Mouse (Mus musculus) hindbrain, embryonic 16.5 days (tissue): Measurements from ENCODE around the gene Ccr9. TPM values are rescaled to one million over a fixed set of nuclear protein-coding genes. Genes with fewer than 3 reads are reported as not detected.
"Not testable (repeated sequence)": the region's sequence is repeated elsewhere in the genome, so short reads cannot be mapped to it uniquely, and the experiment has no call there.

Experiments
- ATAC-seq: fragments of 200-750 bp; cut with Nextera tagmentation; 2 replicates; pipeline ENCODE4 v1.8.0; 2017; ENCODE audit warnings: moderate TSS enrichment, moderate library complexity
- H3K27ac ChIP-seq: fragments of 300-500 bp; sonication (generic); 2 replicates; pipeline ENCODE4 v1.5.1; 2014; ENCODE audit warnings: low read depth, mild to moderate bottlenecking, control low read depth, low read length, moderate library complexity
- H3K27me3 ChIP-seq: fragments of 300-500 bp; sonication (generic); replicated peaks from 2 replicates; pipeline ENCODE4 v1.6.1; 2014; ENCODE audit warnings: low read length; ENCODE audit not compliant: control insufficient read depth, insufficient read depth
- H3K36me3 ChIP-seq: fragments of 300-500 bp; sonication (generic); 2 replicates; pipeline ENCODE4 v1.6.1; 2014; ENCODE audit warnings: mild to moderate bottlenecking, low read length, moderate library complexity, mixed read lengths; ENCODE audit not compliant: control insufficient read depth, insufficient read depth
- H3K4me1 ChIP-seq: fragments of 300-500 bp; sonication (generic); 2 replicates; pipeline ENCODE4 v1.6.1; 2014; ENCODE audit warnings: low read depth, low read length; ENCODE audit not compliant: control insufficient read depth, insufficient read depth
- H3K4me2 ChIP-seq: fragments of 300-500 bp; sonication (generic); 2 replicates; pipeline ENCODE4 v1.6.1; 2014; ENCODE audit warnings: mild to moderate bottlenecking, low read length, control low read depth, moderate library complexity
- H3K4me3 ChIP-seq: fragments of 300-500 bp; sonication (generic); 2 replicates; pipeline ENCODE4 v1.5.1; 2014; ENCODE audit warnings: mild to moderate bottlenecking, low read length, control low read depth, moderate library complexity
- H3K9ac ChIP-seq: fragments of 300-500 bp; sonication (generic); 2 replicates; pipeline ENCODE4 v1.6.1; 2014; ENCODE audit warnings: low read depth, mild to moderate bottlenecking, control low read depth, low read length, moderate library complexity
- H3K9me3 ChIP-seq: fragments of 300-500 bp; sonication (generic); 2 replicates; pipeline ENCODE4 v1.6.1; 2014; ENCODE audit warnings: mild to moderate bottlenecking, low read length, moderate library complexity; ENCODE audit not compliant: control insufficient read depth
- WGBS: fragments of 180-500 bp; shearing (Covaris S2); extraction: QIAGEN DNeasy Blood & Tissue Kit; methylation state at CpG from one replicate; pipeline ENCODE4 v1.1.7; 2014; 5-methylcytosine and 5-hydroxymethylcytosine counted together
- polyA plus RNA-seq: library from polyadenylated mRNA; unstranded; fragments of >200 nt; fragmentation: Nextera tagmentation; extraction: Ambion mirVana; gene quantifications from 2 replicates; pipeline ENCODE4 v1.2.1, GENCODE M21; 2015

Ccr9 gene
- polyA plus RNA-seq, 1 experiment from 2014 or later: 0.46 TPM

GRCm38 (mm10) chr9:123651369-123651768, 26.9 kb upstream of the Ccr9 start:
- no peak for ATAC-seq
- Histone ChIP-seq H3K27me3 (no peaks in the 10 kb centered on the region), H3K4me3 (no peak overlapping the region), H3K27ac (no peak overlapping the region), H3K9me3 (no peaks in the 10 kb centered on the region), H3K4me1 (no peaks in the 10 kb centered on the region), H3K4me2 (no peak overlapping the region), H3K36me3 (no peaks in the 10 kb centered on the region), H3K9ac (no peak overlapping the region)
- 53% methylated on average over 4 of the region's 4 CpGs for WGBS

- ATAC-seq: no peak
- H3K4me3 ChIP-seq: no peak overlapping the region
- H3K36me3 ChIP-seq: no peaks in the 10 kb centered on the region
- no peak overlapping the region for H3K9ac ChIP-seq
- WGBS: 82% methylated on average over 3 of the region's 3 CpGs
- H3K4me2 ChIP-seq: no peak overlapping the region
- no peaks in the 10 kb centered on the region for H3K4me1 ChIP-seq
- H3K9me3 ChIP-seq: no peaks in the 10 kb centered on the region
- no peak overlapping the region for H3K27ac ChIP-seq
- no peaks in the 10 kb centered on the region for H3K27me3 ChIP-seq
Observed at GRCm38 (mm10) chr9:123657457-123657856, 20.8 kb upstream of the Ccr9 start.

- Histone ChIP-seq H3K27ac (no peak overlapping the region), H3K9ac (no peak overlapping the region), H3K36me3 (no peaks in the 10 kb centered on the region), H3K4me2 (no peak overlapping the region), H3K4me1 (no peaks in the 10 kb centered on the region), H3K27me3 (no peaks in the 10 kb centered on the region), H3K4me3 (no peak overlapping the region), H3K9me3 (no peaks in the 10 kb centered on the region)
- no peak for ATAC-seq
Observed at GRCm38 (mm10) chr9:123658981-123659380, 19.3 kb upstream of the Ccr9 start.

- H3K4me1 ChIP-seq, H3K4me2 ChIP-seq, ATAC-seq, H3K9ac ChIP-seq, H3K27me3 ChIP-seq, H3K27ac ChIP-seq, H3K9me3 ChIP-seq, H3K36me3 ChIP-seq, H3K4me3 ChIP-seq: not testable (repeated sequence)
- WGBS: 80% methylated on average over 17 of the region's 18 CpGs
Observed at GRCm38 (mm10) chr9:123659986-123660676, 18.1 kb upstream of the Ccr9 start.

GRCm38 (mm10) chr9:123665645-123666044, 12.6 kb upstream of the Ccr9 start:
- no peak overlapping the region for H3K27ac ChIP-seq
- H3K4me3 ChIP-seq: no peak overlapping the region
- no peak overlapping the region for H3K4me2 ChIP-seq
- 61% methylated on average over 5 of the region's 5 CpGs for WGBS
- no peaks in the 10 kb centered on the region for H3K36me3 ChIP-seq
- no peaks in the 10 kb centered on the region for H3K9me3 ChIP-seq
- H3K9ac ChIP-seq: no peak overlapping the region
- H3K27me3 ChIP-seq: no peaks in the 10 kb centered on the region
- no peak for ATAC-seq
- H3K4me1 ChIP-seq: no peaks in the 10 kb centered on the region

- no peak overlapping the region for H3K27ac ChIP-seq
- H3K27me3 ChIP-seq: peaks cover 22% of the 10 kb centered on the region
- H3K4me1 ChIP-seq: peaks cover 11% of the 10 kb centered on the region
- no peaks in the 10 kb centered on the region for H3K9me3 ChIP-seq
- 23% methylated on average over 2 of the region's 2 CpGs for WGBS
- ATAC-seq: no peak
- H3K4me2 ChIP-seq: peak overlapping the region; percentile 89
- no peak overlapping the region; the same call in 1 of the 2 replicates for H3K9ac ChIP-seq
- no peaks in the 10 kb centered on the region for H3K36me3 ChIP-seq
- H3K4me3 ChIP-seq: peak overlapping the region; percentile 51; the same call in 1 of the 2 replicates
Observed at GRCm38 (mm10) chr9:123679198-123679597, 959 bp downstream of the Ccr9 start.

- peaks cover 9% of the 10 kb centered on the region; the same call in 1 of the 2 replicates for H3K27me3 ChIP-seq
- 59% methylated on average over 3 of the region's 3 CpGs for WGBS
- ATAC-seq: no peak
- H3K36me3 ChIP-seq: no peaks in the 10 kb centered on the region
- no peak overlapping the region for H3K9ac ChIP-seq
- no peak overlapping the region for H3K4me3 ChIP-seq
- no peak overlapping the region for H3K4me2 ChIP-seq
- no peak overlapping the region for H3K27ac ChIP-seq
- no peaks in the 10 kb centered on the region for H3K9me3 ChIP-seq
- peaks cover 3% of the 10 kb centered on the region for H3K4me1 ChIP-seq
Observed at GRCm38 (mm10) chr9:123683704-123684103, 5.5 kb downstream of the Ccr9 start.

GRCm38 (mm10) chr9:123686206-123686605, 8.0 kb downstream of the Ccr9 start:
- Histone ChIP-seq H3K4me2 (no peak overlapping the region), H3K9ac (no peak overlapping the region), H3K27me3 (no peaks in the 10 kb centered on the region), H3K27ac (no peak overlapping the region), H3K36me3 (no peaks in the 10 kb centered on the region), H3K4me3 (no peak overlapping the region), H3K4me1 (no peaks in the 10 kb centered on the region), H3K9me3 (no peaks in the 10 kb centered on the region)
- 63% methylated on average over 5 of the region's 5 CpGs for WGBS
- ATAC-seq: no peak

GRCm38 (mm10) chr9:123688227-123688626, 10.0 kb downstream of the Ccr9 start:
- Histone ChIP-seq H3K4me1 (no peaks in the 10 kb centered on the region), H3K27me3 (no peaks in the 10 kb centered on the region), H3K4me3 (no peak overlapping the region), H3K4me2 (no peak overlapping the region), H3K9ac (no peak overlapping the region), H3K9me3 (no peaks in the 10 kb centered on the region), H3K27ac (no peak overlapping the region), H3K36me3 (peaks cover 4% of the 10 kb centered on the region; the same call in 1 of the 2 replicates)
- ATAC-seq: no peak
- 65% methylated on average over 1 of the region's 1 CpGs for WGBS
